Mouse (Mus musculus) right cerebral cortex, postnatal 4 days (tissue): ENCODE measurements around the gene Fam102a.

Source experiments
- DNase-seq: peaks from one replicate; pipeline ENCODE4 v3.0.0-alpha.2; 2022

Gene Fam102a

GRCm38 (mm10) chr2:32547964-32548739, 13.0 kb downstream of the Fam102a start:
- DNase-seq, result no peak

GRCm38 (mm10) chr2:32549171-32549570, 14.0 kb downstream of the Fam102a start:
- no peak for DNase-seq

- DNase-seq, result no peak
These were observed 14.6 kb downstream of the Fam102a start for GRCm38 (mm10) chr2:32549764-32550163.

GRCm38 (mm10) chr2:32551236-32551635, 16.1 kb downstream of the Fam102a start:
- no peak for DNase-seq

DNA sequence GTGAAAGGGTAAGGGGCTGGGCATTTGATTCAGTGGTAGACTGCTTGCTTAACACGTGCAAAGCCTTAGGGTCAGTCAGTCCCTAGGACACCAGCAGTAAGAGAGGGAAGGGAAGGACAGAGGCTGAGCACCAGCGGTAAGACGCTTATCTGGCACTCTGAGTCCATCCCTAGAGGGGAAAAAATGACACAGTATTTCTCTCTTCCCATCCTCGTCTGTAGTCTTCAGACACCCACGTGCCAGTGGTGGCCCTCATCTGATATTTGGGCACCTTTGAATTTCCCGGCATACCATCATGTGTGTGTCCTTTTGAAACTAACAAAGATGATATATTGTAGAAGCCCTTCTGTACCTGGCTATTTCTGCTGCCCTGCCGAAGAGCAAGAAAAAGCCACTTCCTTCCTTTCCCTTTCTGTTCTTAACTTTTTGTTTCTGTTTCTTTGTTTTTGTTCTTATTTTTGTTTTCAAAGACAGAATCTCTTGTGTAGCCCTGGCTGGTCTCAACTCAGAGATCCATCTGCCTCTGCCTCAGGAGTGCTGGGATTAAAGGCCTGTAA, 18.5 kb downstream of the Fam102a start:
- no peak for DNase-seq

DNA sequence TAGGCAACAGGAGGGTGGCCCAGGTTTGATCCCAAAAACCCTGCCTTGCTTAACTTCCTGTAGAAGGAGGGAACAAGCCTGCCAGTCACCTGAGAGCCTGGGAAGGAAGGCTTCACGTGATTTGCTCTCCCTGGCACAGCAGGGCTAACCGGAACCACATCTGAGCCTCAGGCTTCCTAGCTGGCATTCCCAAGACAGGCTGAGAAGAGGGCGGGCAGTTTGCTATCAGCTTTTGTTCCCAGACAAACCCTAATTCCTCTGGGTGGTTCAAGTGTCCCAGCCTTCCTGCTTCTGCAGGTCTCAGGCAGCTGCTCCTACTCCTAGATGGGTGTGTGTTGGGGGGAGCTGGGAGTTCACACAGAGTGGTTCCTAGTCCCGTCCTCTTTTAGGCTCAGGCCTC, 20.4 kb downstream of the Fam102a start:
- DNase-seq, result no peak

GRCm38 (mm10) chr2:32556019-32556418, 20.9 kb downstream of the Fam102a start:
- DNase-seq, result no peak

DNA sequence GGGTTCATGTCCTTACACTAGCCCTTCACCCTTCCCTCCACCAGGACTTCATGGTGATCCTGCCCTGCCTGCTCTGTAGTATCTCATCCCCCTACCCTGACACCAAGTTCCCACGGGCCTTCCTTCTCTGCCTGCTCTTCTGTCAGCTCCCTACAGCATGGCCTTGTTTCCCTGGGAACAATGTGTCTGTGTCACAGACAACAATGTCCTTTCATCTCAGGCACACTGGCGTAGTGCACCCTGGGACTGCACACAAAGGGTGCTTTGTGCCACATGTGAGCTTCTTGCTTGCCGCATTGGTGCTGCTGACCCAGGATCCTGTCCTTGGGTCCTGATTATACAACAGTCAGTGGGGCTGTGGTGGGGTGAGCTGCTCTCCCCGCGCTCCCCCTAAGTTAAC, 24.4 kb downstream of the Fam102a start:
- DNase-seq, result no peak

- DNase-seq, result peak; percentile 53
These were observed 31.5 kb downstream of the Fam102a start for GRCm38 (mm10) chr2:32566536-32567063.

- no peak for DNase-seq
These were observed 33.0 kb downstream of the Fam102a start for GRCm38 (mm10) chr2:32568149-32568548.

GRCm38 (mm10) chr2:32568941-32569340, 33.8 kb downstream of the Fam102a start:
- no peak for DNase-seq

DNA sequence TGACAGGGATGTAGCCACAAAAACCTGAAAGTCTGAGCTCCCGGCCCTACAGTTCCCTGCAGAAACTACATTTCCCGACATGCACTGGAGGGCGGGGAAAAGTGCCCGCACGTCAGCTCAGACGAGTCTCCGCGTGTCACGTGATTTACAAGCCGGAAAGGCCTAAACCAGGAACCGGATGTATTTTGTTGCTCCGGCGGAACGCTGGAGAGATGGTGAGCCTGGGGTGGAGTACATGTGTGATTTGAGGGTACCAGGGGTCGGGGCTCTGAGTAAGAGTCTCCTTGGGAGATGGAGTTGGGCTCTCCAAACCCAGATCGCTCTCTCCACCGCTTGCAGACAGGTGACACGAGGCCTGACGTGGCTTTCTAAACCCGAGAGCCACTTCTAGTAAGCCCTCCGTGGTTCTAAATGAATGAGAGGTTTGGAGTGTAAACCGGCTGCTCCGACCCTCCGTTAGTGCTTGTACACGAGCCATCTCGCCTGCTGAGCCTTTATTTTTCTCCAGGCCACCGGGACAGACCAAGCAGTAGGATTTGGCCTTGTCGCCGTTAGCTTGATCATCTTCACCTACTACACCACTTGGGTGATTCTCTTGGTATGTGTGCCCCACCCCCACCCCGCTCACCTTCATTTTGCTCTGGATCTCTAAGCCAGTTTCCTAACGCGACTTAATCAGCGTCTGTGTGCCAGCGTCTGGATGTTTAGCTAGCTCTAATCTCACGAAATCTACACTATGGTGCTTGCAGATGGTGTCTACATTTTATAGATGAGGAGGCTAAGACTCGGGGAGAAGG, 35.8 kb downstream of the Fam102a start, which contains the start of gene Dpm2:
Dpm2 (plus strand) TSS at position 161 of the 797 bp plus-strand sequence.
- DNase-seq, result peak; percentile 83

- no peak for DNase-seq
These were observed 37.1 kb downstream of the Fam102a start for GRCm38 (mm10) chr2:32572196-32572595.

DNA sequence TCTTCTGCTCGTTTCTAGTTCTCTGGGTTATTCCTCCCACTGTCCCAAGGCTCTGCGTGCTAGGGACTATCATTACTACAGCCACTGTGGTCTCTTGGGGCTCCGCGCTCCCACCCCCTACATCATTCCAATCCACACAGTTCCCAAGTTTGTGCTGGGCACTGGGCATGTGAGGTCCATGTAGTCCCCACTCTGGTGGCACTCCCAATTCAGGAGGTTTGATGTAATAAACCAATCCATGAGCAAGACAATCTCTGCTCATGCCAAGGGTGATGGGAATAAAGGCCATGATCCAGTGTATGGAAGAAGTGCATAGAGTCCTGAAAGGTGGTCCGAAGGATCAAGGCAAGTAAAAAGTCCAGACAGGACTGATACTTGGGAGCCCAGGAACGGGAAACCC, 39.4 kb downstream of the Fam102a start, which contains the start of gene Pip5kl1:
Pip5kl1 (plus strand) TSS at position 301 of the 400 bp plus-strand sequence.
- DNase-seq, result no peak

DNA sequence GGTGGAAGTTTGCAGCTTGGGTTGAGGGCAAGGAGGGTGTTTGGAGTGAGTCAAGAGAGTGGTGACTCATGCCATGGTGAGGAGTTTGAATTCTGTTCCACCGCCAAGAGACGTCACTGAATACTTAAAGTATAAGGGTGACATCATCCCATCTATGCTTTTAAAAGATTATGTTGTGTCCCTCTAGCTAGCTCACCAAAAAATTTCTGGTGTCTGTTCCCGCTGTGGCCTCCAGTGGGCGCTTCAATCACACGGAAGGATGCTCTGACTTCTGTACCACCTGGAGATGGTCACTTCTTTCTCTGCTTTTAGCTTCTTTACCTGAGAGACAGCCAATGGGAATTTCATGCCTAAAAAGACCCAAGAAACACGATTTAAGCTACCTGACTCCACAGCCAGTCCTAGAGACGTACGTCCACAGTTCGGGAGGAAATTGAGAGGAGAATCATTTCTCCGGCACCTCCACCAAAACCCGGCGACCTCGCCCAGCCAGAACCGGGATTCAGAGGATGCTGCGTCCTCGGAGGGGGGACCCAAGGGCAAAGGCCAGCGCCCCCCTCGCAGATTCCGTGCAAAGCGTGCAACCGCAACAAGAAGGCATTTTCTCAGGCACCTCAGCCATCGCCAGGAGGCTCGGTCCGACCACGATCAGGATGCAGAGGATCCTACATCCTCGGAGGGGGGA, 39.9 kb downstream of the Fam102a start:
- DNase-seq, result peak; percentile 69

- peak; percentile 74 for DNase-seq
These were observed 40.5 kb downstream of the Fam102a start, which contains the start of gene 9430097D07Rik for GRCm38 (mm10) chr2:32575586-32576160. Gene 9430097D07Rik, minus strand, starts transcription at chr2:32575684.

DNA sequence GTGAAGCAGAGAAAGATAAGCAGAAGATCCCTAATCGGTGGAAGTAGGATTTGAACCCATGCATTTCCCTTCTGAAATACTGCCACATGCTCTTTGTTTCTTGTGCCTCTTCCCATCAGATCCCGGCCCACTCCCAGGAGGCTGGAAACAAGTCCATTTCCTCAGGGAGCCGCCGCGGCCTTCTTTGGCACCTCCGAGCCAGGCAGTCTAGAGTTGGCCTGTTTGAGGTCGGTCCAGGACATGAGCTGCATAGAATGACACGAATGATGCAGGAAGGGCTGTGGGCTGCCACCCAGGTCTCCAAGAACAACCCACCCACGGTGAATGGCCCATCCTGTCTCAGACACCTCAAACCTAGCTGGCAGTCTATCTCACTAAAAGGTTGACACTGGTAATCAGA, 41.4 kb downstream of the Fam102a start:
- DNase-seq, result no peak

DNA sequence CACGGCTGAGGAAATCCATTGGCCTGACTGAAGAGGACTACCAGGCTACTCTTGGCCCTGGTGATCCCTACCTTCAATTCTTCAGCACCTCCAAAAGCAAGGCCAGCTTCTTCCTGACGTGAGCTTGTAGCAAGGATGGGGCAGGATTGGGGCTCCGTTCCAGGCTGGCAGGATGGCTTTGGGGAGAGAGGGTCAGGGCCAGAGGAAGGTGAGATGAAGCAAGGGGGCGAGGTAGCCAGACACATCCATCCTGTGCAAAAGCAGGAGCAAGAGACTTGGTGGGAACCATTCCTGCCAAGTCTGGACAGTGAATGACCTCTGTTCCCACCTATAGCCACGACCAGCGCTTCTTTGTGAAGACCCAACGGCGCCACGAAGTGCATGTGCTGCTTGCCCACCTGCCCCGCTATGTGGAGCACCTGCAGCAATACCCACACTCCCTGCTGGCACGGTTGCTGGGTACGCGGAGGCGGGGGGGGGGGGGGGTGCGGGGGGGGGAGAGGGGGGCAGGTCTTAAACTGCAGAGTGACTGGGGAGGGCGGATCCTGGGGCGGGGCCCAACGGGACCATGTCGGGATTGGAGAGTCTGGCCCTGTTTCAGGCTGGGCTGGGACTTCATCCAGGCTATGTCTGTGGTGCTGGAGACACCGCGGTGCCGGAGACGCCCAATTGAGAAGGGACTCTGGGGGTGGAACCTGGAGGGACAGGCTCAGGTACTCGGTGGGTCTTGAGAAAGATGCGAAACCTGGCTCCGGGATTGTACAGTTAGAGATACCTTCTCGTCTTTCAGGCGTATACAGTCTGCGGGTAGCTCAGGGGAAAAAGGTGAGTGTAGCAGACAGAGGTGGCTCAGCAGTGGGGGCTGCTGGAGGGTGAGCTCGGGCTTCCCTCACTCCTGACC, 43.3 kb downstream of the Fam102a start:
- no peak for DNase-seq

DNA sequence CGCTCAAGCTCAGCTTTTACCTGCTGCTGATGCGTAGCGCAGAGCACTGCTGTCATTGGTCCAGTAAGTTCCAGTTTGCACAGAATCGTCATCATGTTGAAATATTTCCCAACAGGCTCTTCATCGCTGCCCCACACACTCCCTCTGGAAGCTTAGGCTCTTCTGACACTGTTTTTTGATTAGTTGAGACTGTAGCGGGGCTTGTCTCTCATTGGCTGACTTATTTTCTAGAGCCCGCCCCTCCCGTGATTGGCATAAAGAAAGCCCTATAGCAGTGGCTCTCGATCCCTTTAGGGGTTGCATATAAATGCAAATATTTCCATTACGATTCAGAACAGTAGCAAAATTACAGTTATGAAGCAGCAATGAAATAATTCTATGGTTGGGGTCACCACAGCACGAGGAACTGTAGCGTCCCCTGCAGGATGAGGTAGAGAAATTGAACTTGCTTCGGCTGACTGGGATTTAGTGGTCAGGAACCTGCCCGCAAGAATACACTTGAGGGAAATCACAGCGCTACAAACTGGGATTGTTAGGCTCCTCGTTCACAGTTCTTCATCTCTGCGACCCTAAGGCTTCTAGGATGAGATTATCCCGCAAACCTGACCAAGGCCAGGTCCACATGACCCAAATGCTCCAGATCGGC, 46.4 kb downstream of the Fam102a start:
- peak; percentile 72 for DNase-seq
